In the genomic region with DNA sequence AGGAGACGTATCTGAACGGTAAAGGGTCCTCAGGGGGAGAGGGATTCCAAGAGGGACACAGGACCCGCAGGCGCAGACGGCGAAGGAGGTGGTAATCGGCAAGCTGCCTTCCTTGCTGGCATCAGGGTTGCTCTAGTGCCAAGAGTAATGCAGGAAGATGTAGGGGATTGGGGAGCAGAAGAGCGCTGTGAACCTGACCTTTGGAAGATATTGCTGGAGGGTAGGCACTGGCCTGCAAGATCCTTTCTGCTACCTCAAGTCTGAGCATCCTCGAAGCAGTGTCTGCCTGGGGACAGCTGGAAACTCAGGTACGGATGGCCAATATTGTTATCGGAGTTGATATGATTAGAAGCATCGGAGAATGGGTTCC, we compare ENCODE assay signal across 8 mouse cellular contexts. TPM values are rescaled to one million over a fixed set of nuclear protein-coding genes. Genes with fewer than 3 reads are reported as not detected.
A peak's percentile ranks its signal among the peaks of the same experiment; 100 is the strongest.
DNase-seq lines count a peak whose midpoint lies in the region; ATAC-seq and TF ChIP-seq lines count a peak whose summit lies in the region.

No protein-coding gene starts in this region.

- H3K27me3 ChIP-seq in liver, adult 2 months (ENCODE audit: control insufficient read depth, insufficient read depth, low read length), result no peaks in the 10 kb centered on the region
- H3K27me3 ChIP-seq in hindbrain, embryonic 12.5 days, result 0 out of 2 replicates have a peak, but pooled peaks cover 2% of the 10 kb centered on the region
- 0 out of 2 replicates have a peak, but pooled peaks cover 3% of the 10 kb centered on the region for H3K27me3 ChIP-seq in midbrain, embryonic 13.5 days

- DNase-seq in liver, adult 2 months (ENCODE audit: extremely low read depth, low read depth, low spot score), result no peak
- no peak for DNase-seq in liver
- DNase-seq in cerebellum, adult 9-11 months, result peak; percentile 68
- DNase-seq in spleen, adult 12 weeks (ENCODE audit: low spot score), result no peak
- DNase-seq in adrenal gland, adult 8-10 months, result no peak
- no peak for DNase-seq in urinary bladder, postnatal 14 days (ENCODE audit: low spot score)

- H3K36me3 ChIP-seq in liver, adult 2 months (ENCODE audit: control insufficient read depth, insufficient read depth, low read length), result no peaks in the 10 kb centered on the region
- no peaks in the 10 kb centered on the region for H3K36me3 ChIP-seq in hindbrain, embryonic 12.5 days
- H3K36me3 ChIP-seq in midbrain, embryonic 13.5 days, result no peaks in the 10 kb centered on the region

- H3K9me3 ChIP-seq in hindbrain, embryonic 12.5 days (replicated peaks), result no peaks in the 10 kb centered on the region
- H3K9me3 ChIP-seq in midbrain, embryonic 13.5 days, result no peaks in the 10 kb centered on the region

- no peak for TF ChIP-seq CTCF in liver, adult 2 months (IDR thresholded peaks at IDR 0.05; ENCODE audit: low read depth, low read length)

- no peaks in the 10 kb centered on the region; the same call in 1 of the 2 replicates for H3K79me2 ChIP-seq in liver, adult 2 months (ENCODE audit: control insufficient read depth, insufficient read depth, low read length)

- H3K4me1 ChIP-seq in liver, adult 2 months (ENCODE audit: control insufficient read depth, insufficient read depth, low read length), result peaks cover 9% of the 10 kb centered on the region
- H3K4me1 ChIP-seq in hindbrain, embryonic 12.5 days, result peaks cover 26% of the 10 kb centered on the region
- H3K4me1 ChIP-seq in midbrain, embryonic 13.5 days (replicated peaks), result peaks cover 30% of the 10 kb centered on the region

- H3K4me3 ChIP-seq in liver, adult 2 months (ENCODE audit: insufficient read depth, low read depth, low read length), result peak overlapping the region; percentile 77; the same call in 1 of the 2 replicates
- H3K4me3 ChIP-seq in hindbrain, embryonic 12.5 days, result peak overlapping the region; percentile 93
- H3K4me3 ChIP-seq in midbrain, embryonic 13.5 days (replicated peaks), result peak overlapping the region; percentile 91

- peak overlapping the region; percentile 93 for H3K4me2 ChIP-seq in hindbrain, embryonic 12.5 days (replicated peaks)
- H3K4me2 ChIP-seq in midbrain, embryonic 13.5 days (replicated peaks), result peak overlapping the region; percentile 92

- no peak overlapping the region for H3K27ac ChIP-seq in liver, adult 2 months (replicated peaks; ENCODE audit: insufficient read depth, low read depth, low read length)
- H3K27ac ChIP-seq in hindbrain, embryonic 12.5 days, result peak overlapping the region; percentile 90
- peak overlapping the region; percentile 89 for H3K27ac ChIP-seq in midbrain, embryonic 13.5 days

- 17% methylated on average over 12 of the region's 12 CpGs for WGBS in liver, adult 2 months
- 10% methylated on average over 12 of the region's 12 CpGs for WGBS in hindbrain, embryonic 12.5 days
- 16% methylated on average over 12 of the region's 12 CpGs for WGBS in midbrain, embryonic 13.5 days

- peak overlapping the region; percentile 97 for H3K9ac ChIP-seq in liver, adult 2 months (ENCODE audit: low read depth, low read length)
- peak overlapping the region; percentile 97 for H3K9ac ChIP-seq in hindbrain, embryonic 12.5 days
- H3K9ac ChIP-seq in midbrain, embryonic 13.5 days (replicated peaks), result peak overlapping the region; percentile 93

- ATAC-seq in hindbrain, embryonic 12.5 days (ENCODE audit: low FRiP score), result no peak
- peak; percentile 2; the same call in 1 of the 2 replicates for ATAC-seq in midbrain, embryonic 13.5 days

- no peak for TF ChIP-seq POLR2A in liver, adult 2 months (IDR thresholded peaks at IDR 0.05; ENCODE audit: extremely low read depth, insufficient read depth, low read length)

RNA-seq across cellular contexts. Expression of gene Tnk2, which starts 1.1 kb away (rescaled TPM):
- total RNA-seq in liver, adult 2 months (2014; rRNA removed), result 1.9 and 4.9 TPM in 2 replicates
- 33.4 and 35.7 TPM in 2 replicates for polyA plus RNA-seq in liver, adult 2 months (2012; rRNA removed)
- 15.6 and 17.2 TPM in 2 replicates for polyA plus RNA-seq in hindbrain, embryonic 12.5 days (2016; fragmentation: Nextera tagmentation; extraction: Ambion mirVana)
- 15.6 and 17.7 TPM in 2 replicates for polyA plus RNA-seq in midbrain, embryonic 13.5 days (2015; fragmentation: Nextera tagmentation; extraction: Ambion mirVana)
- total RNA-seq in adrenal gland, adult 8-10 months (2022), result 10 to 100 TPM; 33.0 to 66.6 (median 48.3) TPM

RNA-seq across cellular contexts. Expression of gene Tfrc, which starts 36.1 kb away (rescaled TPM):
- total RNA-seq in liver, adult 2 months (2014; rRNA removed), result 16.0 and 36.5 TPM in 2 replicates
- polyA plus RNA-seq in liver, adult 2 months (2012; rRNA removed), result 3.9 and 4.4 TPM in 2 replicates
- polyA plus RNA-seq in hindbrain, embryonic 12.5 days (2016; fragmentation: Nextera tagmentation; extraction: Ambion mirVana), result 44.4 and 55.4 TPM in 2 replicates
- 35.8 and 45.9 TPM in 2 replicates for polyA plus RNA-seq in midbrain, embryonic 13.5 days (2015; fragmentation: Nextera tagmentation; extraction: Ambion mirVana)
- 10 to 100 TPM; 17.5 to 46.5 (median 26.6) TPM for total RNA-seq in adrenal gland, adult 8-10 months (2022)
